Mouse (Mus musculus) T-helper 17 cell (primary cell): ENCODE results near the gene Mpc2.

Experiments
- in situ Hi-C, 2 experiments: fragments of 300-600 bp; cut with MboI, MseI; formaldehyde crosslinking; loops; 1 replicate in 1 of 2; 2 replicates in 1 of 2; pipeline ENCODE4 v1.15.1; 2025; ENCODE audit warnings: high pct_unique_total_duplicates in 2 of 2

Mpc2 gene

DNA sequence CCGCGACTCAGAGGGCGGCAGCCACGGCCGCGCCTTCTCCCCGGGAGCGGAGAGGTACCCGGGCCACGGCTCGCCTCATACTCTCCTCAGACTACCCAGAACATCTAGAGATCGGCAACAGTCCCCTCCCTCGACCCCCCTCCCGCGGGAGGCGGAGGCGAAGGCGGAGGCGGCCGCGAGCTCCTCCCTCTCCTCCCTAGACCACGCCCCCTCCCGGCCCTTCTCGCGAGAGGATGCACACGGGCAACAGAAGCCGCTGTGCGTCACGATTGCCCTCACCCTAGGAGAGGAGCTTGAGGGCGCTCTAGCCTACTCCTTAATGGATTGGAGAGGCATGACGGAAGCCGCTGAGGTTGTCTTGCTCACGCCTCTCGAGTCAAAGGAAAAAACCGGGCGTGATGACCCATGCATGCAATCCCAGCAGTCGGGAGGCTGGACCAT lies at the start of gene Mpc2, which contains the start of gene Dcaf6:
Gene Mpc2 (plus strand): TSS at position 278 of the 441 bp plus-strand sequence.
Gene Dcaf6 (minus strand): TSS at position 116 of the 441 bp plus-strand sequence.
- in situ Hi-C loops, result loop anchor here in 1 of 2 experiments (10.0 kb wide), 2 partner anchors 226 to 544 kb away; partner anchors contain the start of genes Pou2f1 and Tiprl

GRCm38 (mm10) chr1:165421357-165421915 lies 39.0 kb upstream of the Mpc2 start:
- in situ Hi-C loops, result no loop called here

DNA sequence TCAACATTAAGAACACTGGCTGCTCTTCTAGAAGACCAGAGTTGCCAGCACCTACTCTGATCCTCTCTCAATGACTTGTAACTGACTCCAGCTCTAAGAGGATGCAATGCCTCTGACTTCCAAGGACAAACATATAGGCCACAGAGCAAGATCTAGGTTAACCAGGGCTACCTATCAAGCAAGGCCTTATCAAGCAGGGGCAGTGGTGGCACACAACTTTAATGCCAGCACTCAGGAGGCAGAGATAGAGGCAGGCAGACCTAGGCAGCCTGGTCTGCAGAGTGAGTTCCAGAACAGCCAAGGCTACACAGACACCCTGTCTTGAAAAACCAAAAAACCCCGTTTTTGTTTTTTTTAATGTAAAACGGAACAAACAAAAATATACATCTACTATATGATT lies 34.2 kb upstream of the Mpc2 start:
- in situ Hi-C loops, result no loop called here

DNA sequence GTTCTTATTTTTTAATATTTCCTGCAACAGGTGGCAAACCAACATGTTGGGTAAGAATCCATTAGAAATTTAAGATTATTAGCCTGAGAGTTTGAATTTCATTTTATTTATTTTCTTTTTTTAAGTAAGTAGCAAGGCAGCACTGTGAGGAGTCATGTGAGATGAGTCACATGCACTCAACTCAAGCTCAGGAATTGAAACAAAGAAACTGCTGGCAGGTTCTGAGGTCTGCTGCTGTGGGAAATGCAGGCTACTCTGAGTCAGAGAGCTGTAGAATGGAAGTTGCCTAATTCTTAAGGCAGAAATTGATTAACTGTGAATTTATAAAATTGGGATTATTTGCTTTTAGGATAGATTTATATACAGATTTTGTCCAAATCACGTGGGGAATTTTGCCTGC lies 27.6 kb upstream of the Mpc2 start:
- in situ Hi-C loops, result loop anchor here in 1 of 2 experiments (5.0 kb wide), 1 partner anchor 51 kb away; no protein-coding TSS in a partner anchor

DNA sequence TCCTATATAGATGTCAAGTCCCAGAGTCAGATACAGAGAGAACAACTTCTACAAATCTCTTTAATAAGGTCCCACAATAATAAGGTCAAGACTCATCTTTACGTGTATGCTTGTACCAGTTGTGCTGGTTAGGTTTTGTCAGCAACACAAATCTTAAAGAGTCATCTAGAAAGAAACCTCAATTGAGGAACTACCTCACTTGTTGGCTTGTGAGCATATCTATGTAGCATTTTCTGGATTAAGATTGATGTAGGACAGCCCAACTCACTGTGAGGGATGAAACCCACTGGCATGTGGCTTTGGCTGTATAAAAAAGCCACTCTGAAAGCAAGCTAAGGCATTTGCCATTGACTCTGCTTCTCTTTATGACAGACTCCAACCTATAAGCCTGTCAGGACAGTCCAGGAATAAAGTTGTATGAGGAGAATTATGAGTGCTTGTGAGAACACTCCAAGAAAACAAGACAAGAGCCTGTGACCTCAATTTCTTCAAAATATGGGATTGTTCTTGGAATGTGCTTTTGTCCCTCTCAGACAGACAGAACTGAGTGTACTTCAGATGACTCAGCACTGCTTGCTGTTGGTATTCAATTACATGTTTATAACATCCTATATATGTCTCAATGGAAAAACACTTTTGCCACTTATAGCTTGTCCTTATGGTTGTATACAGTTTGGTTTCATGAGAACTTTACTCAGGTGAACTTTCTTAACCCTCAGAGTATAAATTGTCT lies 22.0 kb upstream of the Mpc2 start:
- in situ Hi-C loops, result no loop called here

- in situ Hi-C loops, result no loop called here
Measured at GRCm38 (mm10) chr1:165440788-165441187, 19.6 kb upstream of the Mpc2 start.

DNA sequence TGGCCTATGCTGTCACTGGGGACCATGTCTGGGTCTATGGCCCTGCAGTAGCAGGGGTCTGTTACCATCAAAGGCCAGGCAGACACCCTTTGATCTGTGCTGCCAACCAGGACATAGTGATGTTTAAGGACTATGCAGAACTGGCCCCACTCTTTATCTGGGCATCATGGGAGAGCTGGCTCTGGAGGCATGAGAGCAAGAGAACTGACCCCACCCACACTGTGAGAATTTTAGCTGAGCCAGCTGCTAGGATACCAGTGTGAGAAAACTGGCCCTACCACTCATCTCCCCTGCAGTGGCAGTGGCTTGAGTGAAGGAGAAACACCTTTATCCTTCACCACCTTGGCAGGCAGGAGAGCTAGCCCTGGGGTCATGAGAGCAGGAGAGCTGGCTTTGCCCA lies 19.2 kb upstream of the Mpc2 start:
- in situ Hi-C loops, result no loop called here

DNA sequence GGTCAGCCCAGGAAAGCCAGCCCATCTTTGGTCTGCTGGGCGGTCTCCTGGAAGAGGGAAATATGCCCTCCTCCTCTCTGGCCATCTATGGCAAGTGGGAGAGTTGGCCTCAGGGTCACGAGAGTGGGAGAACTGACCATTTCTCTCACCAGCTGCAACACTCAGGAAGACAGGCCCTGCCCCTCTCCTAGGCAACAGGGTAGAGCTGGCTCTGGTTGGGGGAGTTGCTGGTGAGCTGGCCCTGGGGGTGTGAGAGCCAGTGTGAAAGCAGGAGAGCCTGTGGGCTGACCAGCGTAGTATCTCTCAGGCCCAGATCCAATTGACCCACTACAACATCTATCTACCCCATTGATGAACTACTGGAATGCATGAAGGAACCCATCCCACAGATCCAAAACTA lies 18.7 kb upstream of the Mpc2 start:
- in situ Hi-C loops, result no loop called here

DNA sequence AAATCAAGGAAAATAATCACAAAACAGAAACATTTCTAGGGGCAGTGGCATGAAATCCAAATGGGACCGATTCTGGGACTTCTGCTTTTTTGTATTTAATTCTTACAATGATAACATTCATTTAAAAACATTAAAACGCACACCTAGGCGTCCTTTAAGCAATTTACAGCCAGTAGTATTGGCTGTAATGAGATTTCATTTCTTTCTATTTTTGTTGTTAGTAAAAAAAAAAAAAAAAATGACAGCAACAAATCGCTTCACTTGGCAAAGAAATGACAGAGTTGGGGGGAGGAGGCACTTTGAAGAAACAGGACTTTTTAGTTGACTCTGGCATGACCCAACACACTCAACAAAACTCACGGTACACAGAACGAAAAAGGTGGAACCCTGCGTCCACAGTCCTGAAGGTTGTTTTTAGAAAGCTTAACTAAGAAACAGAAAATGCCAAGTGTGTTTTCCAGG lies 1.4 kb upstream of the Mpc2 start:
- in situ Hi-C loops, result no loop called here

DNA sequence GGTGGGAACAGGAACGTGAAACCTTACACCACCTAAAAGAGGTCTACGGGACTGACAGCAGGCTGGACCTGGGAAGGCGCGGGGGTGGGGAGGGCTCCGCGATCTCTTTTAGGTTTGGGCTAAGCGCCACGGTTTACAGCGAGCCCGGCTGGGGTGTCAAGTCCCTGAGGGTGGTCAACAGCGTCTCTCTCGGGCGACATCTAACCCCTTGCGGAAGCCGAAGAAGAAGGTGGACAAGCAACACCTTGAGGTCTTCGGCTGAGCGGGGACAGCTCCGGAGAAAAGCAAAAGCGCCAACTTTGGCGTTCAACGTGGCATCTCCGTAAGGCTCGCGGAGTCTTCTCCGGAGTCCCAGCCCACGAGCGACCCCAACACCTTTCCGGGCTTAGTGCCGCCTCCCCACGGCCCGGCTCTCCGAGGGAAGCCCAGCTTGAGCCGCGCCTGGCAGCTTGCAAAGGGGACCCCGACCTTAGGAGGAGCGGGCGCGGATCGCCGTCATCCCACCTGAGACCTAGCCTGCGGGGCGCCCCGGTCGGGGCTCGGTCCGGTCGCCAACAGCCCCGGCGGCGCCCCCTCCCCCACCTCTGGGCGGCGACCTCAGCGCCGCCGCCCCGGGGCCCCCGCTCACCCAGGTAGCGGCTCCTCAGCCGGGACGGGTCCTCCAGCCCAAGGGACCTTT lies 795 bp upstream of the Mpc2 start:
- in situ Hi-C loops, result loop anchor here in 1 of 2 experiments (10.0 kb wide), 2 partner anchors 225 to 545 kb away; partner anchors contain the start of genes Pou2f1 and Tiprl

- in situ Hi-C loops, result loop anchor here in 1 of 2 experiments (10.0 kb wide), 2 partner anchors 226 to 544 kb away; partner anchors contain the start of genes Pou2f1 and Tiprl
Measured at GRCm38 (mm10) chr1:165460801-165461377, 452 bp downstream of the Mpc2 start.

DNA sequence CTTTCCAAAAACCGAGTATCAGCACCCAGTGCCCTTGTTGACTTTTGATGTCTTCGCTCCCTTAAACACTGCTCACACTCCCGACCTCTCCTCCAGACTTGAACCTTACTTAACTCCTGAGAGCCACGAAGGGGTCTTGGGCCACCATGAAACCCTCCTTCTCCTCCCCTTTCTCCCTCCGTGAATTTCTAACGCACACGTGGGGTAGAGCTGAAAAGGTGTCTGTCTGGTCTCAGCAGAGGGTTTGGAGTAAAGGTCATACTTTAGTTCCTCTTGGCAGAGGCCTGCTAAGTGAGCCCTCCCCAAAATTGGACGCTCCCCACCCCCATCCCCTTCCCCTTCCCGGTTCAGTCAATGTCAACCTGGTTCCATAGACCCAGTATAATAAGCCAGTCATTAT lies 1.2 kb downstream of the Mpc2 start:
- in situ Hi-C loops, result loop anchor here in 1 of 2 experiments (10.0 kb wide), 2 partner anchors 227 to 543 kb away; partner anchors contain the start of genes Pou2f1 and Tiprl

DNA sequence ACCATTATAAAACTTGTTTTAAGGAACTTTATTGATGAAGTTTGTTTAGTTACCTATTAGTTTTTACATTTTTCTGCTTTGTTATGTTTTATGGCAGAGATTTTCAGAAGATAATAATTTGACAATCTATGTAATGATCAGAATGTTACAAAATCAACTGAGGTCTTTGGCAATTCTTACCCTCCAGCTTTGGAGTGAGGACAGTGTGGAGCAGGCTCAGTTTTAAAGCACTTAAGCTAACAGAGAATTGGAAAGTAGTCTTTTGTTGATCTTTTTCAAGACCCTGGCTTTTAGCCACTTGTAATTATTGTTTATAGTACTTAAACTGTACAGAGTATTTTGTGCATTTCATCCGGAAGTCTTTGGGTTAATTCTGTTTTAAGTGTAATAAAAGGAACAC lies 2.4 kb downstream of the Mpc2 start:
- in situ Hi-C loops, result loop anchor here in 1 of 2 experiments (10.0 kb wide), 2 partner anchors 228 to 542 kb away; partner anchors contain the start of genes Pou2f1 and Tiprl

DNA sequence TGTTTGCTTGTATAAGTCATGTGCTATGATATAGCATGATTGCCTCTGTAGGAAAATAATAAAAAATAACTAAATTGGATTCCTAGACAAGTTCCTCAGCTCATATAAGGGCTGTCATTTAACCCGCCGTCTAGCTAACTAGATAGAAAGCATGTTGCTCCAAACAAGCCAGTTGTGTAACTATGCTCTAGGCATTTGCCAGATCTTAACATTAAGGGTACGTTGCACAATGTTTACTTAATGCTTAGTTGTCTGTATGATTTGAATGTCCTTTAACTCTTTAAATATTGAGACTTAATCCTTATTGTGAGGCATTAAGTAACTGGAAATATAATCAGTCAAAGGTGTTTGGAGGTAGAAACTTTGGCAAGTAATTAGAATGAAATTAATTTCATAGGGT lies 4.1 kb downstream of the Mpc2 start:
- in situ Hi-C loops, result loop anchor here in 1 of 2 experiments (10.0 kb wide), 2 partner anchors 230 to 540 kb away; partner anchors contain the start of genes Pou2f1 and Tiprl

GRCm38 (mm10) chr1:165468971-165469370 lies 8.5 kb downstream of the Mpc2 start:
- in situ Hi-C loops, result loop anchor here in 1 of 2 experiments (10.0 kb wide), 2 partner anchors 234 to 536 kb away; partner anchors contain the start of genes Pou2f1 and Tiprl

DNA sequence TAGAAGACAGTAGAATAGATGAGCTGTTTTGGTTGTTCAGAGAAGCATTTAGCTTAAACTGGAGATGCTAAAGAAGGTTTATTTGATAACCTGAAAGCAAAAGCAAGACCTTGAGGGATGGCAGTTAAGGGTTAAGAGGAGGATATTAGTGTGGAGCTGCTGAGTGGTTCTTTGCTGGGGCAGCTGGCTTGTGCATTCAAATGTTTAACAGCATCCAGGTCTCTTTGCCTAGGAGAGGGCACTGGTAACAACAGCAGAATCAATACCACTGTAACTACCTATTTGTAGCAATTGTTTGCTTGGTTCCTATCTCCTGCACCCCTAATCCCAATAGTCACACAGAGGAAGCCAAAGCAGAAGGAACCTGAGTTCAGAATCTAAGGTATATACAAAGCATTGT lies 9.3 kb downstream of the Mpc2 start:
- in situ Hi-C loops, result loop anchor here in 1 of 2 experiments (10.0 kb wide), 2 partner anchors 235 to 535 kb away; partner anchors contain the start of genes Pou2f1 and Tiprl

DNA sequence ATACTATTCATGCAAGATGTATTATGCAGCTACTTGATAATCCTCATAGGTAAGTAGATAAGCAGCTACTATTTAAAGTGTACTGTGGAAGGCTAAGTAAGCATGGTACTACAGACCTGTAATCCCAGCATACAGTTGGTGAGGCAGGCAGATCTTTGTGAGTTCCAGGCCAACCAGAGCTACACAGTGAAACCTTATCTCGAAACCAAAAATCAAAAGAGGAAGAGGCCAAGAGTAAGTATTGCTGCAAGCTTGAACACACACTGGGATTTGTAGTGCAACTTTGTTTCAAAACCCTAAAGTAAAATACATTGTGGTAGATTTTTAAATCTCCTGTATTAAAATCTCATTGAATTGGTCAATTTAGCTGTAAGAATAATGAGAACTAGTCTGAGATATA lies 11.1 kb downstream of the Mpc2 start:
- in situ Hi-C loops, result no loop called here

GRCm38 (mm10) chr1:165484688-165485233 lies 24.3 kb downstream of the Mpc2 start, which contains the start of gene Adcy10:
Gene Adcy10, plus strand, starts transcription at chr1:165485183.
- in situ Hi-C loops, result loop anchor here in 1 of 2 experiments (10.0 kb wide), 1 partner anchor 1530 kb away; no protein-coding TSS in a partner anchor

DNA sequence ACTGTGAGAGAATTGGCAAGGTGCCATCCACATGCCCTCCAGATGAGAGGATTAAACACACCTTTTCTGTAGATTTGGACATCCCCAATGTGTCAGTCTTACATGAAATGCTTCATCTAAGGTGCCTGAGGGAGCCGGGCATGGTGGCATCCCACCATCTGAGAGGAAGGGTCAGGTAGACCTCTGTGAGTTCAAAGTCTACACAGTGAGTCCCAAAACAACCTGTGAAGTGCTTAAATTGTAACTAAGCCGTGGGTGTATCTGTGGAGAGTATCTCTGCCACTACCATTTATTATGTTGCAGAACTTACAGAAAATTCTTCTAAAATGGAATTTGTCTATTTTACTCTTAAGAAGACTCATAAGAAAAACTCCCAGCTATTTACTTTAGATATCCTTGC lies 25.7 kb downstream of the Mpc2 start:
- in situ Hi-C loops, result loop anchor here in 1 of 2 experiments (10.0 kb wide), 1 partner anchor 1529 kb away; no protein-coding TSS in a partner anchor

GRCm38 (mm10) chr1:165489197-165489596 lies 28.8 kb downstream of the Mpc2 start:
- in situ Hi-C loops, result loop anchor here in 1 of 2 experiments (10.0 kb wide), 1 partner anchor 1526 kb away; no protein-coding TSS in a partner anchor
